Mouse (Mus musculus) E14TG2a.4 (cell line): Measurements from ENCODE around the gene Epb41l3.

Source experiments
- CTCF ChIP-seq: conservative IDR thresholded peaks from 2 replicates; pipeline ENCODE4 v1.5.1; 2014; ENCODE audit warnings: low read length
- NANOG ChIP-seq: IDR thresholded peaks from 2 replicates; pipeline ENCODE4 v1.6.1; 2014; ENCODE audit warnings: borderline replicate concordance, low read length, mixed read lengths

- no peak for TF ChIP-seq CTCF
- TF ChIP-seq NANOG, result no peak
Observed at GRCm38 (mm10) chr17:69307636-69308035, 232.2 kb downstream of the Epb41l3 start.
